Comparison of ENCODE assay signal across 14 mouse cellular contexts in genomic region chr4:43372155-43372554, GRCm38 (mm10). TPM values are rescaled to one million over a fixed set of nuclear protein-coding genes. Genes with fewer than 3 reads are reported as not detected.
DNase-seq lines count a peak whose midpoint lies in the region; ATAC-seq and TF ChIP-seq lines count a peak whose summit lies in the region.
"Had no signal": no experiment of that assay in that cellular context is flagged by ENCODE, and none has a peak within 500 bp of the region (broad histone marks: within the 10 kb centered on the region; RNA-seq: fewer than 3 reads in every experiment).

No protein-coding gene starts in this region.

- 0 out of 2 replicates have a peak overlapping the region, but pooled peaks have one; percentile 50 for H3K27ac ChIP-seq in intestine, postnatal 0 days (ENCODE audit: low read depth, low read length)
- H3K27ac ChIP-seq in midbrain, embryonic 15.5 days: no peak overlapping the region
- H3K27ac ChIP-seq: hindbrain, embryonic 13.5 days; limb, embryonic 15.5 days; midbrain, embryonic 12.5 days had no signal

- H3K4me2 ChIP-seq in intestine, postnatal 0 days (replicated peaks; ENCODE audit: low read depth): no peak overlapping the region
- no peak overlapping the region for H3K4me2 ChIP-seq in midbrain, embryonic 15.5 days
- H3K4me2 ChIP-seq: heart, embryonic 11.5 days; hindbrain, embryonic 13.5 days; limb, embryonic 15.5 days; midbrain, embryonic 12.5 days had no signal

- no peak overlapping the region for H3K4me3 ChIP-seq in intestine, postnatal 0 days (ENCODE audit: low read depth, low read length)
- no peak overlapping the region for H3K4me3 ChIP-seq in lung, adult 2 months (replicated peaks; ENCODE audit: extremely low read depth, low read depth, low read length)
- H3K4me3 ChIP-seq in midbrain, embryonic 15.5 days: no peak overlapping the region
- H3K4me3 ChIP-seq: hindbrain, embryonic 13.5 days; limb, embryonic 15.5 days; midbrain, embryonic 12.5 days had no signal

- H3K4me1 ChIP-seq in intestine, postnatal 0 days (replicated peaks; ENCODE audit: control insufficient read depth, insufficient read depth, low read length): no peaks in the 10 kb centered on the region
- no peaks in the 10 kb centered on the region for H3K4me1 ChIP-seq in lung, adult 2 months (ENCODE audit: control insufficient read depth, insufficient read depth, low read length)
- no peaks in the 10 kb centered on the region for H3K4me1 ChIP-seq in midbrain, embryonic 15.5 days
- H3K4me1 ChIP-seq: hindbrain, embryonic 13.5 days; limb, embryonic 15.5 days; midbrain, embryonic 12.5 days had no signal

- no peak for TF ChIP-seq POLR2A in lung, adult 2 months (IDR thresholded peaks at IDR 0.05; ENCODE audit: borderline replicate concordance, extremely low read depth, low read depth, low read length)

- no peaks in the 10 kb centered on the region for H3K27me3 ChIP-seq in intestine, postnatal 0 days (replicated peaks; ENCODE audit: control insufficient read depth, insufficient read depth, low read length)
- H3K27me3 ChIP-seq in midbrain, embryonic 15.5 days (replicated peaks): no peaks in the 10 kb centered on the region
- H3K27me3 ChIP-seq: hindbrain, embryonic 13.5 days; limb, embryonic 15.5 days; midbrain, embryonic 12.5 days had no signal

- DNase-seq in heart, adult 11 months: peak; percentile 90
- no peak for DNase-seq in heart, postnatal 36 days
- peak; percentile 14 for DNase-seq in 416B (ENCODE audit: low read depth)
- DNase-seq in lung, adult 2 months: no peak
- no peak for DNase-seq in cerebellum, adult 8-10 months
- no peak for DNase-seq in left cerebral cortex, postnatal 14 days (ENCODE audit: low spot score in 2 of 2)
- DNase-seq: adrenal gland, adult 8-10 months; layer of hippocampus, postnatal 36 days had no signal

- ATAC-seq in intestine, postnatal 0 days: peak; percentile 85
- no peak for ATAC-seq in midbrain, embryonic 15.5 days (replicated peaks)

- TF ChIP-seq CTCF in intestine, postnatal 0 days (IDR thresholded peaks at IDR 0.05; ENCODE audit: low read depth): peak; percentile 72
- peak; percentile 63; the same call in 1 of the 2 replicates for TF ChIP-seq CTCF in lung, adult 2 months (IDR thresholded peaks at IDR 0.05; ENCODE audit: insufficient read depth, low read length)

- no peaks in the 10 kb centered on the region for H3K9me3 ChIP-seq in intestine, postnatal 0 days (ENCODE audit: control insufficient read depth)
- H3K9me3 ChIP-seq in midbrain, embryonic 15.5 days: no peaks in the 10 kb centered on the region
- H3K9me3 ChIP-seq: hindbrain, embryonic 13.5 days; limb, embryonic 15.5 days; midbrain, embryonic 12.5 days had no signal

- H3K9ac ChIP-seq in intestine, postnatal 0 days (ENCODE audit: low read depth, low read length): no peak overlapping the region
- H3K9ac ChIP-seq in midbrain, embryonic 15.5 days: no peak overlapping the region
- H3K9ac ChIP-seq: hindbrain, embryonic 13.5 days; limb, embryonic 15.5 days; midbrain, embryonic 12.5 days had no signal

- intact Hi-C loops in heart, postnatal 36 days (cut with DNase I): no loop called here
- intact Hi-C loops in left cerebral cortex, postnatal 14 days (cut with DNase I): no loop called here

- 36% methylated on average over 4 of the region's 4 CpGs for WGBS in intestine, postnatal 0 days
- WGBS in lung, adult 2 months: 54% methylated on average over 4 of the region's 4 CpGs
- 78% methylated on average over 4 of the region's 4 CpGs for WGBS in midbrain, embryonic 15.5 days

- no peaks in the 10 kb centered on the region for H3K36me3 ChIP-seq in intestine, postnatal 0 days (ENCODE audit: control insufficient read depth, insufficient read depth)
- no peaks in the 10 kb centered on the region for H3K36me3 ChIP-seq in midbrain, embryonic 15.5 days (replicated peaks)
- H3K36me3 ChIP-seq: hindbrain, embryonic 13.5 days; limb, embryonic 15.5 days; midbrain, embryonic 12.5 days had no signal

RNA-seq across cellular contexts. Expression of gene Rusc2, which starts 9.6 kb away (rescaled TPM):
- 10 to 100 TPM; 45.5 to 46.0 TPM for total RNA-seq in heart, postnatal 36 days (2021)
- 11.9 and 12.1 TPM in 2 replicates for polyA plus RNA-seq in intestine, postnatal 0 days (2015; fragmentation: Nextera tagmentation; extraction: Ambion mirVana)
- polyA plus RNA-seq in lung, adult 2 months (2012; rRNA removed): 91.1 and 92.8 TPM in 2 replicates
- 104 and 107 TPM in 2 replicates for polyA plus RNA-seq in midbrain, embryonic 15.5 days (2015; fragmentation: Nextera tagmentation; extraction: Ambion mirVana)
- total RNA-seq in left cerebral cortex, postnatal 14 days (2021): 100 to 1,000 TPM; 128 to 142 TPM

RNA-seq across cellular contexts. Expression of gene Fam166b, which starts 56.8 kb away (rescaled TPM):
- not detected for total RNA-seq in heart, postnatal 36 days (2021)
- 0.16 TPM in 1 of 2 replicates, not detected in the other for polyA plus RNA-seq in intestine, postnatal 0 days (2015; fragmentation: Nextera tagmentation; extraction: Ambion mirVana)
- polyA plus RNA-seq in lung, adult 2 months (2012; rRNA removed): 14.4 and 15.8 TPM in 2 replicates
- 0.52 and 1.7 TPM in 2 replicates for polyA plus RNA-seq in midbrain, embryonic 15.5 days (2015; fragmentation: Nextera tagmentation; extraction: Ambion mirVana)
- total RNA-seq in left cerebral cortex, postnatal 14 days (2021): under 1 TPM; 0.33 to 0.74 TPM
- total RNA-seq: adrenal gland, adult 8-10 months had no signal

Comparison
In these comparisons a context has a peak if more than half of its experiments do, and no peak if none do; other contexts are left out.
1. DNase-seq: peak in heart, adult 11 months (single experiment) and 416B (single experiment); none in heart, postnatal 36 days (0 of 2), lung, adult 2 months (single experiment), cerebellum, adult 8-10 months (single experiment) and left cerebral cortex, postnatal 14 days (0 of 2).